ENCODE assay signal across 12 mouse cellular contexts in the genomic region with DNA sequence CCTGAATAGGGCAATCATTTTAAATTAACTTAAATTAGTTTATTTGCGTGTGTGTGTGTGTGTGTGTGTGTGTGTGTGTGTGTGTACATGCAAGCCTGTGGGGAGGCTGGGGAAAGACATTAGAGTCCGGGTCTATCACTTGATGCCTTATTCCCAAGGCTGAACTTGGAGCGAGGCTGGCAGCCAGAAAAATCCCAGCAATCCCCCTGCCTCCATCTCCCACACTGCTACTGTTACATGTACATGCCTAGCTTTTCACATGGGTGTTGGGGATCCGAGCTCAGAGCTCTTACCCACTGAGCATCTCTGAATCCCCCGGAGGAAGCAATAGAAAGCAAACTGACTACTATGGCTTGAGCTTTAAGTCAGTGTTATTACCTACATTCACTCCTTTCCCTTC. TPM values are rescaled to one million over a fixed set of nuclear protein-coding genes. Genes with fewer than 3 reads are reported as not detected.
A peak's percentile ranks its signal among the peaks of the same experiment; 100 is the strongest.
DNase-seq lines count a peak whose midpoint lies in the region; ATAC-seq and TF ChIP-seq lines count a peak whose summit lies in the region.
"Had no signal": no experiment of that assay in that cellular context is flagged by ENCODE, and none has a peak within 500 bp of the region (broad histone marks: within the 10 kb centered on the region; RNA-seq: fewer than 3 reads in every experiment).

No protein-coding gene starts in this region.

- ATAC-seq in heart, embryonic 15.5 days (replicated peaks; ENCODE audit: insufficient number of reproducible peaks, insufficient read depth, low FRiP score, low read depth), result no peak; the same call in 1 of the 2 replicates
- ATAC-seq in neural tube, embryonic 13.5 days (ENCODE audit: low read depth), result no peak
- ATAC-seq in limb, embryonic 14.5 days (ENCODE audit: low FRiP score, low read depth), result no peak
- no peak for ATAC-seq in stomach, embryonic 16.5 days (ENCODE audit: insufficient read depth, low FRiP score)
- ATAC-seq: forebrain, embryonic 13.5 days had no signal

- WGBS in heart, embryonic 15.5 days, result 67% methylated on average over 5 of the region's 5 CpGs
- 77% methylated on average over 5 of the region's 5 CpGs for WGBS in neural tube, embryonic 13.5 days
- 77% methylated on average over 5 of the region's 5 CpGs for WGBS in limb, embryonic 14.5 days
- 74% methylated on average over 5 of the region's 5 CpGs for WGBS in stomach, embryonic 16.5 days
- WGBS in thymus, adult 2 months, result 96% methylated on average over 5 of the region's 5 CpGs

- H3K4me3 ChIP-seq in heart, embryonic 15.5 days, result no peak overlapping the region
- no peak overlapping the region for H3K4me3 ChIP-seq in neural tube, embryonic 13.5 days
- no peak overlapping the region for H3K4me3 ChIP-seq in limb, embryonic 14.5 days (replicated peaks; ENCODE audit: low read length)
- H3K4me3 ChIP-seq in stomach, embryonic 16.5 days (replicated peaks; ENCODE audit: low read length), result no peak overlapping the region
- H3K4me3 ChIP-seq in thymus, adult 2 months (ENCODE audit: control insufficient read depth, insufficient read depth, low read length), result no peak overlapping the region
- H3K4me3 ChIP-seq: forebrain, embryonic 13.5 days; hindbrain, embryonic 15.5 days had no signal

- H3K9ac ChIP-seq in heart, embryonic 15.5 days, result no peak overlapping the region
- 0 out of 2 replicates have a peak overlapping the region, but pooled peaks have one; percentile 55 for H3K9ac ChIP-seq in neural tube, embryonic 13.5 days
- no peak overlapping the region for H3K9ac ChIP-seq in limb, embryonic 14.5 days (ENCODE audit: low read depth, low read length, severe bottlenecking)
- no peak overlapping the region for H3K9ac ChIP-seq in stomach, embryonic 16.5 days (ENCODE audit: low read length)
- H3K9ac ChIP-seq: forebrain, embryonic 13.5 days; hindbrain, embryonic 15.5 days had no signal

- H3K4me2 ChIP-seq in heart, embryonic 15.5 days, result peak overlapping the region; percentile 36
- H3K4me2 ChIP-seq in neural tube, embryonic 13.5 days, result no peak overlapping the region
- no peak overlapping the region for H3K4me2 ChIP-seq in limb, embryonic 14.5 days (replicated peaks; ENCODE audit: low read depth, low read length, severe bottlenecking)
- H3K4me2 ChIP-seq in stomach, embryonic 16.5 days (ENCODE audit: low read depth, low read length), result no peak overlapping the region
- H3K4me2 ChIP-seq: forebrain, embryonic 13.5 days; hindbrain, embryonic 15.5 days had no signal

- no peaks in the 10 kb centered on the region for H3K9me3 ChIP-seq in heart, embryonic 15.5 days (replicated peaks)
- no peaks in the 10 kb centered on the region for H3K9me3 ChIP-seq in neural tube, embryonic 13.5 days
- no peaks in the 10 kb centered on the region for H3K9me3 ChIP-seq in limb, embryonic 14.5 days (ENCODE audit: control insufficient read depth, low read length)
- no peaks in the 10 kb centered on the region for H3K9me3 ChIP-seq in stomach, embryonic 16.5 days (replicated peaks; ENCODE audit: control insufficient read depth, low read length)
- H3K9me3 ChIP-seq: forebrain, embryonic 13.5 days; hindbrain, embryonic 15.5 days had no signal

- H3K36me3 ChIP-seq in heart, embryonic 15.5 days, result no peaks in the 10 kb centered on the region
- peaks cover 15% of the 10 kb centered on the region for H3K36me3 ChIP-seq in neural tube, embryonic 13.5 days
- 0 out of 2 replicates have a peak, but pooled peaks cover 3% of the 10 kb centered on the region for H3K36me3 ChIP-seq in limb, embryonic 14.5 days (ENCODE audit: control insufficient read depth, insufficient read depth, low read length)
- 0 out of 2 replicates have a peak, but pooled peaks cover 2% of the 10 kb centered on the region for H3K36me3 ChIP-seq in stomach, embryonic 16.5 days (ENCODE audit: control insufficient read depth, insufficient read depth, low read length)
- H3K36me3 ChIP-seq in thymus, adult 2 months (ENCODE audit: control insufficient read depth, insufficient read depth, low read length), result peaks cover 14% of the 10 kb centered on the region
- H3K36me3 ChIP-seq: hindbrain, embryonic 15.5 days had no signal

- DNase-seq in heart, postnatal 4 days, result no peak
- no peak for DNase-seq in neural tube, embryonic 10.5 days (ENCODE audit: extremely low spot score, low spot score)
- no peak for DNase-seq in limb, embryonic 14.5 days (ENCODE audit: low spot score)
- no peak for DNase-seq in thymus, postnatal 10 days (ENCODE audit: low spot score in 2 of 2)
- DNase-seq in thymus, adult 2 months, result no peak
- DNase-seq: cerebellum, postnatal 14 days; thymus, postnatal 14 days had no signal

- H3K27ac ChIP-seq in heart, embryonic 15.5 days, result peak overlapping the region; percentile 92
- peak overlapping the region; percentile 69 for H3K27ac ChIP-seq in neural tube, embryonic 13.5 days (replicated peaks)
- H3K27ac ChIP-seq in limb, embryonic 14.5 days (replicated peaks; ENCODE audit: low read depth, low read length), result peak overlapping the region; percentile 56; the same call in 1 of the 2 replicates
- peak overlapping the region; percentile 86 for H3K27ac ChIP-seq in stomach, embryonic 16.5 days (ENCODE audit: low read length)
- no peak overlapping the region for H3K27ac ChIP-seq in thymus, adult 2 months (ENCODE audit: control insufficient read depth, insufficient read depth, low read length)
- H3K27ac ChIP-seq: forebrain, embryonic 13.5 days; hindbrain, embryonic 15.5 days had no signal

- no peak for TF ChIP-seq POLR2A in limb, embryonic 14.5 days (IDR thresholded peaks at IDR 0.05; ENCODE audit: borderline replicate concordance, extremely low read depth, insufficient read depth, insufficient read length)
- TF ChIP-seq POLR2A in thymus, adult 2 months (IDR thresholded peaks at IDR 0.05; ENCODE audit: control insufficient read depth, extremely low read depth, insufficient read depth, low read length, poor library complexity), result no peak

- peaks cover 29% of the 10 kb centered on the region for H3K4me1 ChIP-seq in heart, embryonic 15.5 days (replicated peaks)
- H3K4me1 ChIP-seq in neural tube, embryonic 13.5 days (replicated peaks), result peaks cover 23% of the 10 kb centered on the region
- peaks cover 12% of the 10 kb centered on the region for H3K4me1 ChIP-seq in limb, embryonic 14.5 days (ENCODE audit: control insufficient read depth, insufficient read depth, low read length)
- H3K4me1 ChIP-seq in stomach, embryonic 16.5 days (ENCODE audit: control insufficient read depth, insufficient read depth, low read length), result peaks cover 28% of the 10 kb centered on the region
- H3K4me1 ChIP-seq in thymus, adult 2 months (replicated peaks; ENCODE audit: control insufficient read depth, insufficient read depth, low read length), result peaks cover 16% of the 10 kb centered on the region

- TF ChIP-seq CTCF in thymus, adult 2 months (IDR thresholded peaks at IDR 0.05; ENCODE audit: borderline replicate concordance, control insufficient read depth, extremely low read depth, insufficient read depth, low read length, poor library complexity), result no peak

- H3K27me3 ChIP-seq in heart, embryonic 15.5 days, result no peaks in the 10 kb centered on the region
- H3K27me3 ChIP-seq in neural tube, embryonic 13.5 days, result no peaks in the 10 kb centered on the region
- no peaks in the 10 kb centered on the region for H3K27me3 ChIP-seq in limb, embryonic 14.5 days (ENCODE audit: control insufficient read depth, insufficient read depth, low read length)
- H3K27me3 ChIP-seq in stomach, embryonic 16.5 days (ENCODE audit: control insufficient read depth, insufficient read depth, low read length), result no peaks in the 10 kb centered on the region
- H3K27me3 ChIP-seq in thymus, adult 2 months (ENCODE audit: control insufficient read depth, insufficient read depth, low read length), result no peaks in the 10 kb centered on the region
- H3K27me3 ChIP-seq: forebrain, embryonic 13.5 days; hindbrain, embryonic 15.5 days had no signal

RNA-seq across cellular contexts. Expression of a gene that starts 12.2 kb away (rescaled TPM):
- polyA plus RNA-seq in heart, embryonic 15.5 days (2015; fragmentation: Nextera tagmentation; extraction: Ambion mirVana), result 19.3 and 21.7 TPM in 2 replicates
- 10 to 100 TPM; 21.7 to 23.1 TPM for total RNA-seq in heart, postnatal 4 days (2021)
- 15.5 and 16.6 TPM in 2 replicates for polyA plus RNA-seq in neural tube, embryonic 13.5 days (2015; fragmentation: Nextera tagmentation; extraction: Ambion mirVana)
- 16.3 and 22.6 TPM in 2 replicates for polyA plus RNA-seq in limb, embryonic 14.5 days (2012; rRNA removed)
- polyA plus RNA-seq in limb, embryonic 14.5 days (2014; fragmentation: Nextera tagmentation; extraction: Ambion mirVana), result 10.6 and 13.4 TPM in 2 replicates
- 16.3 and 19.0 TPM in 2 replicates for polyA plus RNA-seq in stomach, embryonic 16.5 days (2015; fragmentation: Nextera tagmentation; extraction: Ambion mirVana)
- polyA plus RNA-seq in thymus, adult 2 months (2012; rRNA removed), result 205 and 213 TPM in 2 replicates

RNA-seq across cellular contexts. Expression of a gene that starts 26.8 kb away (rescaled TPM):
- polyA plus RNA-seq in heart, embryonic 15.5 days (2015; fragmentation: Nextera tagmentation; extraction: Ambion mirVana), result 0.13 and 0.21 TPM in 2 replicates
- not detected for total RNA-seq in heart, postnatal 4 days (2021)
- 0.20 TPM in 1 of 2 replicates, not detected in the other for polyA plus RNA-seq in neural tube, embryonic 13.5 days (2015; fragmentation: Nextera tagmentation; extraction: Ambion mirVana)
- polyA plus RNA-seq in limb, embryonic 14.5 days (2012; rRNA removed), result 0.30 and 0.60 TPM in 2 replicates
- 0.15 and 0.29 TPM in 2 replicates for polyA plus RNA-seq in limb, embryonic 14.5 days (2014; fragmentation: Nextera tagmentation; extraction: Ambion mirVana)
- 0.14 and 0.19 TPM in 2 replicates for polyA plus RNA-seq in stomach, embryonic 16.5 days (2015; fragmentation: Nextera tagmentation; extraction: Ambion mirVana)
- polyA plus RNA-seq in thymus, adult 2 months (2012; rRNA removed), result 2.2 and 2.5 TPM in 2 replicates
- polyA plus RNA-seq: forebrain, embryonic 13.5 days had no signal

RNA-seq across cellular contexts. Expression of a gene that starts 31.2 kb away (rescaled TPM):
- 4.0 and 6.0 TPM in 2 replicates for polyA plus RNA-seq in heart, embryonic 15.5 days (2015; fragmentation: Nextera tagmentation; extraction: Ambion mirVana)
- 1 to 10 TPM; 1.8 to 2.2 TPM for total RNA-seq in heart, postnatal 4 days (2021)
- 5.6 and 6.5 TPM in 2 replicates for polyA plus RNA-seq in neural tube, embryonic 13.5 days (2015; fragmentation: Nextera tagmentation; extraction: Ambion mirVana)
- 37.1 and 41.7 TPM in 2 replicates for polyA plus RNA-seq in limb, embryonic 14.5 days (2012; rRNA removed)
- 5.2 and 6.7 TPM in 2 replicates for polyA plus RNA-seq in limb, embryonic 14.5 days (2014; fragmentation: Nextera tagmentation; extraction: Ambion mirVana)
- 6.8 and 9.4 TPM in 2 replicates for polyA plus RNA-seq in stomach, embryonic 16.5 days (2015; fragmentation: Nextera tagmentation; extraction: Ambion mirVana)
- 576 and 646 TPM in 2 replicates for polyA plus RNA-seq in thymus, adult 2 months (2012; rRNA removed)

RNA-seq across cellular contexts. Expression of a gene that starts 43.4 kb away (rescaled TPM):
- polyA plus RNA-seq in heart, embryonic 15.5 days (2015; fragmentation: Nextera tagmentation; extraction: Ambion mirVana), result 7.1 and 12.2 TPM in 2 replicates
- 1 to 10 TPM; 4.8 to 6.6 TPM for total RNA-seq in heart, postnatal 4 days (2021)
- 6.7 and 7.9 TPM in 2 replicates for polyA plus RNA-seq in neural tube, embryonic 13.5 days (2015; fragmentation: Nextera tagmentation; extraction: Ambion mirVana)
- 16.7 and 16.8 TPM in 2 replicates for polyA plus RNA-seq in limb, embryonic 14.5 days (2012; rRNA removed)
- 7.4 and 10.4 TPM in 2 replicates for polyA plus RNA-seq in limb, embryonic 14.5 days (2014; fragmentation: Nextera tagmentation; extraction: Ambion mirVana)
- 9.4 and 12.2 TPM in 2 replicates for polyA plus RNA-seq in stomach, embryonic 16.5 days (2015; fragmentation: Nextera tagmentation; extraction: Ambion mirVana)
- 149 and 153 TPM in 2 replicates for polyA plus RNA-seq in thymus, adult 2 months (2012; rRNA removed)

RNA-seq across cellular contexts. Expression of a gene that starts 43.4 kb away (rescaled TPM):
- 20.7 and 26.7 TPM in 2 replicates for polyA plus RNA-seq in heart, embryonic 15.5 days (2015; fragmentation: Nextera tagmentation; extraction: Ambion mirVana)
- 10 to 100 TPM; 19.2 to 21.6 TPM for total RNA-seq in heart, postnatal 4 days (2021)
- polyA plus RNA-seq in neural tube, embryonic 13.5 days (2015; fragmentation: Nextera tagmentation; extraction: Ambion mirVana), result 23.8 and 24.5 TPM in 2 replicates
- polyA plus RNA-seq in limb, embryonic 14.5 days (2012; rRNA removed), result 25.0 and 33.5 TPM in 2 replicates
- polyA plus RNA-seq in limb, embryonic 14.5 days (2014; fragmentation: Nextera tagmentation; extraction: Ambion mirVana), result 36.7 and 37.1 TPM in 2 replicates
- 36.4 and 39.4 TPM in 2 replicates for polyA plus RNA-seq in stomach, embryonic 16.5 days (2015; fragmentation: Nextera tagmentation; extraction: Ambion mirVana)
- polyA plus RNA-seq in thymus, adult 2 months (2012; rRNA removed), result 576 and 587 TPM in 2 replicates

Comparison
In these comparisons a context has a peak if more than half of its experiments do, and no peak if none do; other contexts are left out.
1. RNA of a gene that starts 31.2 kb away (polyA plus RNA-seq): 576 to 646 TPM in thymus, adult 2 months; 5.2 to 41.7 TPM in limb, embryonic 14.5 days, 6.8 to 9.4 TPM in stomach, embryonic 16.5 days, 5.6 to 6.5 TPM in neural tube, embryonic 13.5 days and 4.0 to 6.0 TPM in heart, embryonic 15.5 days; every median in the first group is over 10 times any median in the second.